Mouse (Mus musculus): ENCODE results near the gene Bcl3.

Bcl3 gene

DNA sequence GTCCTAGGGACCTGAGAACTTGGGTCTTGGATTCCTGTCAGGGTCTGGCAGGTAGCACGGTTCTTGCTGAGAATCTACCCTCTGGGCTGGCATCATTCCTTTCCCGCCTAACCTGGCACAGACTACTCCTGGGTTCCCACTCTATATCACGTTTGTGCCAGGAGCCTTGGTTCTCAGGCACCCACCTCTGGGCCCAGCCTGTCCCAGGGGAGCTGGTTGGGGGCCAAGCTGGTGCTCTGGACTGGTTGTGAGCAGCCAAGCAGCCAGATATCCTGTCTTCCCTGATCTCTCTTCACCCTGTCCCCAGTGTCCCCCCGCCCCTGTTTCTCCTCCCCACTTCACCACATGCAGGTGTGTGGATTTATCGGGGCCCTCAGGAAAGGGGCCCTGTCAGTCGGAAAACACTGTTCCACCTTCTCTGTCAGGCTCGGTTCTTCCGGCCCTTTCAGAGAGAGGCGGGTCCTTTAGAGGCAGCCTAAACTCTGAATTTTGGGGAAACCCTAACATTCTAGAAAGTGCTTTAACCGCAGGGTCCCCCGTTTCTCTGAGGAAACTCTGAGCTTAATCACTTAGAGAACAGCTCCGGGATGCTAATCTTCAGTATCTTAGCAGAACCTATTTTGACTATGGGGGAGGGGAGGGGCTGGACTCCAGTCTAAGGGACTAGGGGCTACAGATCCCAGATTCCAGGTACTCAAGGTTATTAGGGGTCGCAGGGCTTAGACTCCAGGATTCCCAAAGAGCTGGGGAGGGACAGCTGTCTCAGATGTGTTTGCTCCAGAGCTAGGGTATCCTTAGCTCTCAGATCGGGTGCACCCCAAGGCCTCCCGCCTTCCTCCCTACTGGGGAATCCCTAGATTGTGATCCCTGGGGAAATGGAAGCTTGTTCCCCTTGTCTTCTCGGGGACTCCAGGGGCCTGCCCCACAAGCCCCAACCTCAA is 52.9 kb downstream of the Bcl3 start:
- no peak for DNase-seq (ENCODE audit: low spot score)

DNA sequence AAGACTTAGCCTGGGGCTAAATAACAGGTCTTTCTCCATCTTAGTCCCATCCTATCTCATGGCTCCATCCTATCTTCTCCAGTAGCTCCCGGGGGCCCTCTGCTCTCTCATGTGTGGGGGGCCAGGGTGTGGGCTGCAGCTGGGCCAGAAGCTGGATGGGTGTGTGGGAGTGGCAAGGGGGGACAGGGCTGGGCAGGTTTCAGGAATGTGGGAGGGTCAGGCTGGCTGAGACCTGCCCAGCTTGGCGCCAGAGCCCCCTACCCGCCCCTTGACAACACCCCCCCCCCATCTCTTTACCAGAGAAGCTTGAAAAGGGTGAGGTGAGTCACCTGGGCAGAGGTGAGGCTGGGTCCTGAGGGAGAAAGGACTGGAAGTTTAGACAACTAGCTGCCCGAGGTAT is 53.6 kb downstream of the Bcl3 start:
- no peak for DNase-seq (ENCODE audit: low spot score)

- DNase-seq (ENCODE audit: low spot score): no peak
These were observed 54.3 kb downstream of the Bcl3 start for GRCm38 (mm10) chr7:19768251-19768650.

- no peak for DNase-seq (ENCODE audit: low spot score)
These were observed 58.0 kb downstream of the Bcl3 start for GRCm38 (mm10) chr7:19764581-19764980.

DNA sequence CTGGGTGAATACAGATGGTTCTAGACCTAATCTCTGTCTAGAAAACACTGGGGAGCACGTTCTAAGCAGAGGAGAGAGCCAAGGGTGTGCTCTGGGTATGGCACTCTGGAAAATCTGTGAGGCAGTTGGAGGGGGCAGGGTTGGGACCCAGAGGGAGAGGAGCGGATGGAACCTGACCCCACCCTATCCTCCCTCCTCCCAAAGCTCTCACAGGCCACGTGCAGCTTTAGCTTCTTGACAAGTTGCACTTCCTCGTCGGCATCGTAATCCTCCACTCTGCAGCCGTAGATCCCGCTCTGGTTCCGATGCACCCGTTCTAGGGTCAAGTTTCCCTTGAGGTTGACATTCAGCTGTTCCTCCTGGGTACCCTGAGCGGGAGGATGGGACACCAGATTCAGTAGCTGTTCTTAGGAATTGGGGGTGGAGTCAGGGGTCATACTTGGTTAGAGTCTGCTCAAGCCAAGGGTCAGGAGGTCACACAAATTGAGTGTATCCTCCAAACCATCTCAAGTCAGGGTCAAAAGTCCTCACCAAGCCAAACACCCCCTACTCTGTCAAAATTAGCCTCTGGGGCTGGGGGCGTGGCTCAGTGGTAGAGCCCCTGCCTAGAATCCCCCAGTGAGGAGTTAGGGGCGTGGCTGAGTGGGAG is 58.6 kb downstream of the Bcl3 start:
- DNase-seq (ENCODE audit: low spot score): no peak

DNA sequence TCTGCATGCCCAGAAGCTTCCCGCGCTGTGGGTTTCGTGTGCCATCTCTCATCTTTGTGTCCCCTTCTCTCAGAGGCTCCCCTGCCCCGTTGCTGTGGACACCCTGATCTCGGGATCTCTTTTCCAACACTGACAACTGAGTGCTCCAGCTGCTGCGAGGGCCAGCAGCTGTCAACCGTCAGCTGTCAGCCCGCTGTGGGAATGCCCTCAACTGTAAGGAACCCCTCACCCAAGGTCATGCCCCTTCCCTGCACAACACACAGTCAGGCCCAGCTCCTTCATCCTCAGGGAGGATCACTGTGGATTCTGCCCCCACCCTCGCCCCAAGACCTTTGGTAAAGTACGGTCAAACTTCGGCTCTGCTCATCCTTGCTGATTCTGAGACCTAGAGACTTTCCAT is 60.3 kb downstream of the Bcl3 start:
- no peak for DNase-seq (ENCODE audit: low spot score)

DNA sequence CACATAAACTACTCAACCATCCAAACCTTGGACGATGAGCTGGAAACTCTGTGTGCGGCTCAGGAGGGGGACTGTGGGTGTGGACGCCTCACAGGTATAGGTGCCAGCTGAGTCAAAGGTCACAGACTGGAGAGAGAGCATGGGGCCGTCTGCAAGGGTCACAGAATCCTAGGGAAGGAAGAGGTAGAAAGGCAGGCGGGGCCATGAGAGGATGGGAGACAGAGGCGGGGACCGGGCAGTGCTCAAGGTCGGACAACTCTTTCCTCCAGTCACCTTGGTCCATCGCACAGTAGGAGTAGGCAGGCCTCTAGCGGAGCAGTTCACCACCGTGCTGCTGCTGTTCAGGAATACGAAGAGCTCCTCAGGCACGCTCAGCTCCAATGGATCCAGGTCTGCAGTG is 62.5 kb downstream of the Bcl3 start:
- DNase-seq (ENCODE audit: low spot score): no peak

GRCm38 (mm10) chr7:19758623-19759022 is 63.9 kb downstream of the Bcl3 start:
- no peak for DNase-seq (ENCODE audit: low spot score)
